Mouse (Mus musculus) G1E (cell line): ENCODE data around the gene Pitpnm1.

Experiments
- CTCF ChIP-seq: IDR thresholded peaks from 2 replicates; pipeline ENCODE4 v1.5.1; 2012; ENCODE audit warnings: low read depth, low read length, inconsistent platforms, mixed read lengths
- GATA1 ChIP-seq: IDR thresholded peaks from 2 replicates; pipeline ENCODE4 v1.6.1; 2012; ENCODE audit warnings: borderline replicate concordance, low read length, inconsistent platforms, mixed read lengths
- POLR2AphosphoS5 ChIP-seq: IDR thresholded peaks from 2 replicates; pipeline ENCODE4 v1.6.1; 2012; ENCODE audit warnings: low read depth, low read length, inconsistent platforms; ENCODE audit not compliant: insufficient replicate concordance
- TAL1 ChIP-seq: conservative IDR thresholded peaks from 2 replicates; pipeline ENCODE4 v1.6.1; 2012; ENCODE audit warnings: low read depth, low read length, inconsistent platforms, mixed read lengths

GRCm38 (mm10) chr19:4115144-4115543 is 15.3 kb downstream of the Pitpnm1 start:
- no peak for TF ChIP-seq CTCF
- TF ChIP-seq GATA1: no peak
- no peak for TF ChIP-seq POLR2AphosphoS5
- no peak for TF ChIP-seq TAL1
